Mouse (Mus musculus): Measurements from ENCODE around the gene Best2. TPM values are rescaled to one million over a fixed set of nuclear protein-coding genes. Genes with fewer than 3 reads are reported as not detected.

The Best2 gene
- polyA plus RNA-seq, 1 experiment: 0.27 TPM

DNA sequence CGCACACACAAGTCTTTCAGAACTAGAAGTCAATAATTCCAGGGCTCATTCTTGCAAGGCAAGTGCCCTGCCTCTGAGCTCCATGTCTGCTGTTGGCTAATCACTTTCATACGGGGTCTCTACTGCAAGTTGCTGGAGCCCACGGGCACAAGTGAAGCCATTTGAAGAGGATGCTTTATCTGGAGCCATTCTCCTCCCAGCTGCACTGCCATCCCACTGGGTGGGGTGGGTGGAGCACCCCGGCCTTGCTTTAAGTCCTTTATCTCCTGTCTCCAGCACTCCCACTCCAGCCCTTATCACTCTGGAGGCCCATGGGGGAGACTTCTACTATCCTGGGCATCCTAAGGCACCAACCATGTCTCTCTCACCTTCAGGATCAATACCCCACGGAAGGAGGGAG, 43.4 kb downstream of the Best2 start:
- H3K36me3 ChIP-seq (replicated peaks; ENCODE audit: low read length): peaks cover 37% of the 10 kb centered on the region
- peaks cover 89% of the 10 kb centered on the region for H3K4me1 ChIP-seq
- H3K27me3 ChIP-seq (replicated peaks): no peaks in the 10 kb centered on the region
- no peaks in the 10 kb centered on the region for H3K9me3 ChIP-seq
- H3K4me3 ChIP-seq (replicated peaks): peak overlapping the region; percentile 93
- TF ChIP-seq FLI1 (IDR thresholded peaks at IDR 0.05; ENCODE audit: low read length): no peak
- TF ChIP-seq GATA1 (IDR thresholded peaks at IDR 0.05; ENCODE audit: borderline replicate concordance, low read length): no peak

DNA sequence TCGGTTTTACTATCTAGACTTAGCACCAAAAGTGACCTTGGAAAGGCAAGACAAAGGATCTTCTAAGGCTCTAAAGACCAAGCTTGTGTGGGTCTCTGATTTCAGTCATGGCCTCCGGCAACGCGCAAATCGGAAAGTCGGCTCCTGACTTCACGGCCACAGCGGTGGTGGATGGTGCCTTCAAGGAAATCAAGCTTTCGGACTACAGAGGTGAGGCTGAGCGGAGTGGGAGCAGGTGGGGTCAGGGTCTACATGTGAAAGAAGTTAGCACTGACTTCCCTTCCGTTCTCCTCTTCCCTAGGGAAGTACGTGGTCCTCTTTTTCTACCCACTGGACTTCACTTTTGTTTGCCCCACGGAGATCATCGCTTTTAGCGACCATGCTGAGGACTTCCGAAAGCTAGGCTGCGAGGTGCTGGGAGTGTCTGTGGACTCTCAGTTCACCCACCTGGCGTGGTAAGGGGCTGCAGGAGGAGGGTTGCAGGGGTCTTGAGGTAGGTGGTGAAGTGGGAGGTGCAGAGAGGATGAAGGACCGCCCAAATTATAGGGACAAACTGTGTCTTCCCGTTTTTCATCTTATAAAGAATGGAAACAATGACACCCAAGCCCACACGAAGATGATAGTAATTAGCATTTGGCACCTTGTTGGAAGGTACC, 44.1 kb downstream of the Best2 start:
- peaks cover 37% of the 10 kb centered on the region for H3K36me3 ChIP-seq (replicated peaks; ENCODE audit: low read length)
- H3K27me3 ChIP-seq (replicated peaks): no peaks in the 10 kb centered on the region
- H3K9me3 ChIP-seq: no peaks in the 10 kb centered on the region
- TF ChIP-seq GATA1 (IDR thresholded peaks at IDR 0.05; ENCODE audit: borderline replicate concordance, low read length) (no peak), FLI1 (IDR thresholded peaks at IDR 0.05; ENCODE audit: low read length) (no peak)
- peak overlapping the region; percentile 93 for H3K4me3 ChIP-seq (replicated peaks)
- peaks cover 90% of the 10 kb centered on the region for H3K4me1 ChIP-seq

DNA sequence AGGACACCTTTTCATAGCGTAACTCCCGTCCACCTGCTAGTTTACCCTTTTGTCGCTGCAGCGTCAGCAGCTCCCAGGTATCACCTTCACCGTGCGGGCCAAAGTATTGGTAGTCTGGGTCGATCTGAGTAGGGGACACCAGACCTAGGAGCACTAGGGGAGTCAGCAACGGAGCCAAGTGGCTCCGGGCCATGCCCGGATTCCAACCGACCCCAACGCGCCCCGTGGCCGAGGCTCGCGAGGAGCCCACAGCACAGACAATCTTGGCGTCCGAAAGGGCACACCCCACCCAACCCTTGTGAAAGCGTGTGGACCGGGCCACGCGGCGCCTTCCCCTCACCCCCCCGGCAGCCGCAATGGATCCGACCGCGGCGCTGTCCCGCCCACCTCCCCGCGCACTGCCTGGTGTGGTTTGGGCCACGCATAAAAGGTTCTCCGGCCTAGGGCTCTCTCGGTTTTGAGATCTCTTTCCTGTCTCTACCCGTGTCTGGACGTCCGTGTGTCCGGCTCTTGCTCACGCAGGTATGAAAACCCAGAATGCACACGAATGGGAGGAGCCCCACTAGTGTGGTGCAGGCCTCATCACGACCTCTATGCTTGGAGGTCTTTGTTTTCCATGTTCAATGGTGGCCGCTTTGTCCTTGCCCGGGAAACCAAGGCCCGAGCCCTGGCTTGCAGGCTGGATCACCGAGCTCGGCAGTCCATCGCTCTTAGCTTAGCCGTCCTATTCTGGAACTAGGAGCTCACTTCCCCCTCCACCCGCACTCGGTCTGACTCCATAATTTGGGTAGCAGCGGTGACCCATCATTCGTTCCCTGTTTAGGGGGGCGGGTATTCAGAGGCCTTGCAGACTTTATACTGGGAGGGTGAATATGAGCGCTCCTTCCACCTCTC, 44.8 kb downstream of the Best2 start, which contains the start of the genes Gm49661, Prdx2 and Rnaseh2a:
TSS of gene Gm49661 (minus strand) at position 193 of the 894 bp plus-strand sequence.
TSS of gene Prdx2 (plus strand) at position 347 of the 894 bp plus-strand sequence.
TSS of gene Rnaseh2a (minus strand) at position 527 of the 894 bp plus-strand sequence.
- no peaks in the 10 kb centered on the region for H3K27me3 ChIP-seq (replicated peaks)
- H3K4me1 ChIP-seq: peaks cover 90% of the 10 kb centered on the region
- peaks cover 37% of the 10 kb centered on the region for H3K36me3 ChIP-seq (replicated peaks; ENCODE audit: low read length)
- H3K4me3 ChIP-seq (replicated peaks): peak within 1 kb of the TSS; percentile 93
- no peaks in the 10 kb centered on the region for H3K9me3 ChIP-seq
- TF ChIP-seq GATA1 (IDR thresholded peaks at IDR 0.05; ENCODE audit: borderline replicate concordance, low read length): no peak
- no peak for TF ChIP-seq FLI1 (IDR thresholded peaks at IDR 0.05; ENCODE audit: low read length)

DNA sequence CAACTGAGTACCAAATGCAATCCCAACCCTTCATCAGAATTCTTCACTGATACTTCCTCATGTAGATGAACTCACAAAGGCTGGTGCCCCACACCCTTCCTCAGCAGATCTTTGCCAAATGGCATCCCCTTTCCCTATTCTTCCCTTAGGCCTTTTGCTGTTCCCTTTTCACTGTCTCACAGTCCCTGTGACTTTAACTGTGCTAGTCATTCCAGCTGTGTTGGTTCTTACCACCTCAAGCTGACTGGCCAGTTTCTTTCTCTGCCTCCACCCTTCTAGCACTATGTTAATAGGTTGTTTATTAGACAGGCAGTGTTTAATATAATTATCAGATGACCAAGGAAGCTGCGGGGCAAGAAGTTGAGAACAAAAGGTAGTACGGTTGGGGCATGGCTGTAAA, 45.7 kb downstream of the Best2 start:
- peaks cover 36% of the 10 kb centered on the region for H3K36me3 ChIP-seq (replicated peaks; ENCODE audit: low read length)
- peaks cover 83% of the 10 kb centered on the region for H3K4me1 ChIP-seq
- peak overlapping the region; percentile 93 for H3K4me3 ChIP-seq (replicated peaks)

DNA sequence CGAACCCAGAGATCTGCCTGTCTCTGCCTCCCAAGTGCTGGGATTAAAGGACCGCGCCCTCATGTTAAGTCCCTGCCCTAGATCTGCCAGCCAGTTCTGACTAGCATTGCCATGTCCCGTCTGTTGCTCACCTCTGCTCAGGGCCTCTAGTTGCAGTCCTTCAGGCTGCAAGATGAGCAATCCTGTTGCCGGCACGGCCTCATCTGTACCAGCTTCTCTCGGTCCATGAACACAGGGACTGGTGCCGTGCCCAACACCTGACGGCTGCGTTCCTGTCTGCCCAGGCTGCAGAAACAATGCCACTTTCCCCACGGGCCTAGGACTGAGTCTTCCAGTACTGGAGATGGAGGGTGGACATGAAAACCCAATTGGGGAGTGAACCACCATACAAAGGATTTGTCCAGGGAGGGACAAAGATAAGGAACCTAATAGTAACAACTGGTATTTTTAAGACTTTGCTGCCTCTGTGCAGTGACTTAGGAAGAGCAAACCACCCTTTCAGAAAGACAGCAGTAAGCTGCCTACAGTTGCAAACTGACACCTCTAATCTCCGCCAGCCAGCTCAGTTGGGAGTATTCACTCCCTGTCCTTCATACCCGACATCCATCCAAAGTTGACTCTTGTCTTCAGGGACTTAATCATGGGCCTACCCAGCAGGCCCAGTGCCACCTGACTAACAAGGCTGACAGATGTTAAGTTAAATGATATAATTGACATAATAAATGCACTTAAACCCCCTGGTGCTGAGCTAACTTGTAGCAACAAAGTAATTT, 46.6 kb downstream of the Best2 start:
- no peaks in the 10 kb centered on the region for H3K27me3 ChIP-seq (replicated peaks)
- no peaks in the 10 kb centered on the region for H3K9me3 ChIP-seq
- H3K36me3 ChIP-seq (replicated peaks; ENCODE audit: low read length): peaks cover 31% of the 10 kb centered on the region
- peaks cover 74% of the 10 kb centered on the region for H3K4me1 ChIP-seq
- TF ChIP-seq GATA1 (IDR thresholded peaks at IDR 0.05; ENCODE audit: borderline replicate concordance, low read length) (no peak), FLI1 (IDR thresholded peaks at IDR 0.05; ENCODE audit: low read length) (no peak)
- H3K4me3 ChIP-seq (replicated peaks): peak overlapping the region; percentile 69

More for the DNA sequence above, 45.7 kb downstream of the Best2 start:
- TF ChIP-seq GATA1 (IDR thresholded peaks at IDR 0.05; ENCODE audit: borderline replicate concordance, low read length) (no peak), FLI1 (IDR thresholded peaks at IDR 0.05; ENCODE audit: low read length) (no peak)
- Histone ChIP-seq H3K9me3 (no peaks in the 10 kb centered on the region), H3K27me3 (replicated peaks) (no peaks in the 10 kb centered on the region)

DNA sequence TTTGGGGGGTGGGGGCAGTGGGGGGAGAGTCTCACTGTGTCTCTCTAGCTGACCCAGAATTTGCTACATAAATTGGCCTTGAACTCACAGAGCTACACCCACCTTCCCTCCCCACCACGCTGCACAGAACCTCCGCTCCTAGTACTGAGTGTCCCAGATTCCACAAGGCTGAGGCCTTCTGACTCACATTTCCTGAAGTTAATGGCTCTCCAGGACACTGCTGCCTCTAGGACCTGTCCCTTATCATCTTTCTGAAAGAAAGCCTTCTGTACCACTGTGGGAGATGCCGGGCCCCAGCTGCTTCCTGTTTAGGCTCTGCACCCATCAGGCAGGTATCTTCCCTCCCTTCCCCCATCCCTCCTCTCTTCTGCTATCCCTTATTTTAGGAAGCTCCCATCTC, 47.7 kb downstream of the Best2 start:
- Histone ChIP-seq H3K4me1 (peaks cover 68% of the 10 kb centered on the region), H3K27me3 (replicated peaks) (no peaks in the 10 kb centered on the region), H3K9me3 (no peaks in the 10 kb centered on the region), H3K4me3 (replicated peaks) (peak overlapping the region; percentile 96), H3K36me3 (replicated peaks; ENCODE audit: low read length) (peaks cover 30% of the 10 kb centered on the region)
- no peak for TF ChIP-seq FLI1 (IDR thresholded peaks at IDR 0.05; ENCODE audit: low read length)
- TF ChIP-seq GATA1 (IDR thresholded peaks at IDR 0.05; ENCODE audit: borderline replicate concordance, low read length): no peak

DNA sequence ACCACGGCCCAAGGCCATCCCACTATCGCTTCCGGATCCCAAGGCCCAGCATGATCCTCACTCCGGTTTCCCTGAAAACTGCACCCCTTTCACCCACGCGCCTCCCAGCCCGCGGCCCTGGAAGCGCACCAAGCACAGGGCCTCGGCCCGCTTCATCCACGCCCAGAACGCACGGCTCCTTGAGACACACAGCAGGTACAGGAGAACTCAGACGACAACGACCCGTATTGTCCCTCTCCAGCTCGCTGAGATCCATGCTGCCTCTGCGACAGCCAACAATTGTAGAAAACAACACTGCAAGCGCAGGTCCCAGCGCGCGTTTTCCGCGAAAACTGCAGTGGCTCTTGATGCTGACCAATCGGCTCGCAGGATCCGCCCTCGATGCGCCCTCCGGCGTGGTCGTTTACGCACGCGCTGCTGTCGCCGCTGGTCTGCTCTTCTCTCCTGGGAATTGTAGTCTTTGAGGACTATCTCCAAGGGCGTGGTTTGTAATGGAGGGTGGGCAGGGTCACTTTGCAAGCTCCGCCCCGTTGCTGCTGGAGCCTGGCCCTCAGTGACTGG, 48.5 kb downstream of the Best2 start:
- H3K4me3 ChIP-seq (replicated peaks): peak overlapping the region; percentile 96
- TF ChIP-seq FLI1 (IDR thresholded peaks at IDR 0.05; ENCODE audit: low read length) (no peak), GATA1 (IDR thresholded peaks at IDR 0.05; ENCODE audit: borderline replicate concordance, low read length) (no peak)
- no peaks in the 10 kb centered on the region for H3K9me3 ChIP-seq
- peaks cover 60% of the 10 kb centered on the region for H3K4me1 ChIP-seq
- peaks cover 30% of the 10 kb centered on the region for H3K36me3 ChIP-seq (replicated peaks; ENCODE audit: low read length)
- no peaks in the 10 kb centered on the region for H3K27me3 ChIP-seq (replicated peaks)

DNA sequence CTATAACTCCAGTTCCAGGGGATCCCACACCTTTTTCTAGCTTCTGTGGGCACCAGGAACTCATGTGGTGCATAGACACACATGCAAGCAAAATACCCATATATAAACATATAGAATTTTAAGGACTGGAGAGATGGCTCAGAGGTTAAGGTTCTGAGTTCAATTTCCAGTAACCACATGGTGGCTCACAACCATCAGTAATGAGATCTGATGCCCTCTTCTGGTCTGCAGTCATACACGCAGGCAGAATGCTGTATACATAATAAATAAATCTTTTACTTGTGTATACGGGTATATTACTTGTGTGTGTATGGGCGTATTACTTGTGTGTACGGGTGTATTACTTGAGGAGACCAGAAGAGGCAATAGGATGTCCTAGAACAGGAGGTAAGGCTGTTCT, 50.4 kb downstream of the Best2 start:
- H3K9me3 ChIP-seq: no peaks in the 10 kb centered on the region
- H3K4me3 ChIP-seq (replicated peaks): no peak overlapping the region
- peaks cover 43% of the 10 kb centered on the region for H3K4me1 ChIP-seq
- H3K27me3 ChIP-seq (replicated peaks): no peaks in the 10 kb centered on the region
- peaks cover 37% of the 10 kb centered on the region for H3K36me3 ChIP-seq (replicated peaks; ENCODE audit: low read length)
- TF ChIP-seq GATA1 (IDR thresholded peaks at IDR 0.05; ENCODE audit: borderline replicate concordance, low read length): no peak
- no peak for TF ChIP-seq FLI1 (IDR thresholded peaks at IDR 0.05; ENCODE audit: low read length)

DNA sequence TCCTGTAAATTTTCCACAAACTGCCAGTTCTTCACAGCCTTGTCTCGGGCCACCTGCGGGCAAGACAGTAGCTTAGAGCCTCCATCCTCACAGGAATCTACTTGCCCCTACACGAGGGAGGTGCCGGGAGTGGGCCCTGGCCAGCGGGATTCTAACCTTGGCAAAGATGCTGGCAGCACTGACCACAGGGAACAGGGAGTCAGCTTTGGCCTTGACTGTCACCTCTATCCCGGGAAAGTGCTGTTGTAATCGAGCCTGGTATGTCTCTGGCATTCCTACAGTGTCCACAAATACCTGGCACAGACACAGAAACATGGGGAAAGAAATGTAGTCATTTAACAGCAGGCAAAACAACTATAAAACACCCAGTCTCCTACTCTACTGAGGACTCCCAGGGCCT, 54.5 kb downstream of the Best2 start:
- H3K36me3 ChIP-seq (replicated peaks; ENCODE audit: low read length): peaks cover 66% of the 10 kb centered on the region
- H3K27me3 ChIP-seq (replicated peaks): no peaks in the 10 kb centered on the region
- TF ChIP-seq GATA1 (IDR thresholded peaks at IDR 0.05; ENCODE audit: borderline replicate concordance, low read length) (no peak), FLI1 (IDR thresholded peaks at IDR 0.05; ENCODE audit: low read length) (no peak)
- no peak overlapping the region for H3K4me3 ChIP-seq (replicated peaks)
- H3K4me1 ChIP-seq: peaks cover 2% of the 10 kb centered on the region
- H3K9me3 ChIP-seq: no peaks in the 10 kb centered on the region

Other genes starting within 250 kb of the Best2 start
- 18.4 and 27.4 TPM in 2 replicates for gene Nfix, start 214.2 kb downstream of the Best2 start, polyA plus RNA-seq (2012; ENCODE audit: insufficient read depth, low replicate concordance)
- gene Dand5, start 191.7 kb downstream of the Best2 start, polyA plus RNA-seq (2012; ENCODE audit: insufficient read depth, low replicate concordance): 3.1 TPM in 1 of 2 replicates, not detected in the other
- gene Gadd45gip1, start 183.0 kb downstream of the Best2 start, polyA plus RNA-seq (2012; ENCODE audit: insufficient read depth, low replicate concordance): 37.4 and 49.3 TPM in 2 replicates
- 338 and 623 TPM in 2 replicates for gene Rad23a, start 173.9 kb downstream of the Best2 start, polyA plus RNA-seq (2012; ENCODE audit: insufficient read depth, low replicate concordance)
- gene Calr, start 167.6 kb downstream of the Best2 start, polyA plus RNA-seq (2012; ENCODE audit: insufficient read depth, low replicate concordance): 235 and 510 TPM in 2 replicates
- gene Farsa, start 157.5 kb downstream of the Best2 start, polyA plus RNA-seq (2012; ENCODE audit: insufficient read depth, low replicate concordance): 30.7 and 64.8 TPM in 2 replicates
- gene Syce2, start 142.4 kb downstream of the Best2 start, polyA plus RNA-seq (2012; ENCODE audit: insufficient read depth, low replicate concordance): 24.3 and 63.0 TPM in 2 replicates
- gene Gcdh, start 120.6 kb downstream of the Best2 start, polyA plus RNA-seq (2012; ENCODE audit: insufficient read depth, low replicate concordance): 13.9 and 24.1 TPM in 2 replicates
- gene Klf1, start 112.6 kb downstream of the Best2 start, polyA plus RNA-seq (2012; ENCODE audit: insufficient read depth, low replicate concordance): 7.9 and 11.9 TPM in 2 replicates
- gene Dnase2a, start 106.0 kb downstream of the Best2 start, polyA plus RNA-seq (2012; ENCODE audit: insufficient read depth, low replicate concordance): 3.5 and 13.5 TPM in 2 replicates
- 0.20 TPM in 1 of 2 replicates, not detected in the other for gene Mast1, start 77.2 kb downstream of the Best2 start, polyA plus RNA-seq (2012; ENCODE audit: insufficient read depth, low replicate concordance)
- gene Rtbdn, start 67.5 kb downstream of the Best2 start, polyA plus RNA-seq (2012; ENCODE audit: insufficient read depth, low replicate concordance): not detected in 2 replicates
- not detected in 2 replicates for gene Gm49661, start 45.1 kb downstream of the Best2 start, polyA plus RNA-seq (2012; ENCODE audit: insufficient read depth, low replicate concordance)
- gene Prdx2, start 44.9 kb downstream of the Best2 start, polyA plus RNA-seq (2012; ENCODE audit: insufficient read depth, low replicate concordance): 68.6 and 73.1 TPM in 2 replicates
- 248 and 286 TPM in 2 replicates for gene Rnaseh2a, start 44.8 kb downstream of the Best2 start, polyA plus RNA-seq (2012; ENCODE audit: insufficient read depth, low replicate concordance)
- gene Junb, start 35.8 kb downstream of the Best2 start, polyA plus RNA-seq (2012; ENCODE audit: insufficient read depth, low replicate concordance): 743 and 797 TPM in 2 replicates
- 7.3 and 8.9 TPM in 2 replicates for gene Hook2, start 23.9 kb downstream of the Best2 start, polyA plus RNA-seq (2012; ENCODE audit: insufficient read depth, low replicate concordance)
- gene Asna1, start 10.8 kb upstream of the Best2 start, polyA plus RNA-seq (2012; ENCODE audit: insufficient read depth, low replicate concordance): 103 and 181 TPM in 2 replicates
- 123 and 539 TPM in 2 replicates for gene Trir, start 12.3 kb upstream of the Best2 start, polyA plus RNA-seq (2012; ENCODE audit: insufficient read depth, low replicate concordance)
- 5.1 and 5.3 TPM in 2 replicates for gene Tnpo2, start 22.4 kb upstream of the Best2 start, polyA plus RNA-seq (2012; ENCODE audit: insufficient read depth, low replicate concordance)
- 14.6 and 15.5 TPM in 2 replicates for gene Fbxw9, start 45.5 kb upstream of the Best2 start, polyA plus RNA-seq (2012; ENCODE audit: insufficient read depth, low replicate concordance)
- gene Gm5741, start 53.5 kb upstream of the Best2 start, polyA plus RNA-seq (2012; ENCODE audit: insufficient read depth, low replicate concordance): 8.7 TPM in 1 of 2 replicates, not detected in the other
- 43.5 and 103 TPM in 2 replicates for gene Dhps, start 57.2 kb upstream of the Best2 start, polyA plus RNA-seq (2012; ENCODE audit: insufficient read depth, low replicate concordance)
- gene Wdr83os, start 66.2 kb upstream of the Best2 start, polyA plus RNA-seq (2012; ENCODE audit: insufficient read depth, low replicate concordance): 8.8 and 10.6 TPM in 2 replicates
- 19.7 TPM in 1 of 2 replicates, not detected in the other for gene Wdr83, start 66.8 kb upstream of the Best2 start, polyA plus RNA-seq (2012; ENCODE audit: insufficient read depth, low replicate concordance)
- gene Man2b1, start 68.7 kb upstream of the Best2 start, polyA plus RNA-seq (2012; ENCODE audit: insufficient read depth, low replicate concordance): 3.8 and 26.4 TPM in 2 replicates
- not detected in 2 replicates for gene Zfp791, start 108.6 kb upstream of the Best2 start, polyA plus RNA-seq (2012; ENCODE audit: insufficient read depth, low replicate concordance)
- gene Cks1brt, start 137.4 kb upstream of the Best2 start, polyA plus RNA-seq (2012; ENCODE audit: insufficient read depth, low replicate concordance): not detected in 2 replicates
- not detected in 2 replicates for gene Olfr371, start 211.5 kb upstream of the Best2 start, polyA plus RNA-seq (2012; ENCODE audit: insufficient read depth, low replicate concordance)